Mouse (Mus musculus) cerebellum, adult 11-12 months (tissue): ENCODE measurements around the gene Best3.
A peak's percentile ranks its signal among the peaks of the same experiment; 100 is the strongest.
"Not testable (repeated sequence)": the region's sequence is repeated elsewhere in the genome, so short reads cannot be mapped to it uniquely, and the experiment has no call there.

Source experiments
- DNase-seq: peaks from one replicate; pipeline ENCODE4 v3.0.0; 2022

Best3 gene

GRCm38 (mm10) chr10:117033785-117034184 is 47.7 kb downstream of the Best3 start:
- DNase-seq: peak; percentile 25

- DNase-seq: no peak
These were observed 54.2 kb downstream of the Best3 start for GRCm38 (mm10) chr10:117040355-117040754.

- DNase-seq: no peak
These were observed 56.2 kb downstream of the Best3 start for GRCm38 (mm10) chr10:117042295-117042694.

- not testable (repeated sequence) for DNase-seq
These were observed 57.5 kb downstream of the Best3 start for GRCm38 (mm10) chr10:117043497-117044166.

GRCm38 (mm10) chr10:117045175-117046056 is 59.3 kb downstream of the Best3 start, which contains the start of gene Lrrc10:
Lrrc10 (plus strand) TSS chr10:117045341.
- peak; percentile 59 for DNase-seq

- DNase-seq: no peak
These were observed 63.1 kb downstream of the Best3 start for GRCm38 (mm10) chr10:117049253-117049652.

- DNase-seq: no peak
These were observed 64.0 kb downstream of the Best3 start for GRCm38 (mm10) chr10:117049961-117050597.

GRCm38 (mm10) chr10:117055668-117056067 is 69.6 kb downstream of the Best3 start:
- no peak for DNase-seq

GRCm38 (mm10) chr10:117062894-117063253 is 76.8 kb downstream of the Best3 start:
- DNase-seq: no peak

- DNase-seq: peak; percentile 90
These were observed 77.3 kb downstream of the Best3 start, which contains the start of gene Cct2 for GRCm38 (mm10) chr10:117063254-117064021. Cct2 (minus strand) TSS chr10:117063814.

GRCm38 (mm10) chr10:117064076-117064475 is 78.0 kb downstream of the Best3 start:
- no peak for DNase-seq

GRCm38 (mm10) chr10:117069109-117069508 is 83.0 kb downstream of the Best3 start:
- DNase-seq: no peak

GRCm38 (mm10) chr10:117072191-117072888 is 86.2 kb downstream of the Best3 start:
- no peak for DNase-seq

- DNase-seq: no peak
These were observed 87.1 kb downstream of the Best3 start for GRCm38 (mm10) chr10:117073176-117073575.
